Comparison of ENCODE assay signal across 8 mouse cellular contexts in genomic region chr5:53123525-53124286, GRCm38 (mm10).
DNase-seq lines count a peak whose midpoint lies in the region; ATAC-seq and TF ChIP-seq lines count a peak whose summit lies in the region.
"Had no signal": no experiment of that assay in that cellular context is flagged by ENCODE, and none has a peak within 500 bp of the region (broad histone marks: within the 10 kb centered on the region; RNA-seq: fewer than 3 reads in every experiment).

No protein-coding gene starts in this region.

- 38% methylated on average over 10 of the region's 10 CpGs for WGBS in liver, embryonic 12.5 days (ENCODE audit: insufficient replicate concordance)
- WGBS in intestine, embryonic 16.5 days, result 46% methylated on average over 10 of the region's 10 CpGs

- peak; percentile 18 for DNase-seq in liver
- DNase-seq in adrenal gland, postnatal 36 days, result peak; percentile 24 to 37
- DNase-seq in lung, postnatal 36 days, result peak; percentile 66
- DNase-seq in yolk sac, embryonic 10.5 days (ENCODE audit: low spot score), result peak; percentile 19

- no peak overlapping the region for H3K27ac ChIP-seq in liver, embryonic 12.5 days
- no peak overlapping the region for H3K27ac ChIP-seq in embryonic fibroblast, embryonic 13.5 days (ENCODE audit: insufficient read depth, low read length)
- H3K27ac ChIP-seq in intestine, embryonic 16.5 days (ENCODE audit: low read length), result no peak overlapping the region
- H3K27ac ChIP-seq: embryonic facial prominence, embryonic 12.5 days had no signal

- H3K4me1 ChIP-seq in liver, embryonic 12.5 days, result no peaks in the 10 kb centered on the region
- H3K4me1 ChIP-seq in embryonic fibroblast, embryonic 13.5 days (ENCODE audit: control insufficient read depth, insufficient read depth, low read length), result no peaks in the 10 kb centered on the region
- no peaks in the 10 kb centered on the region for H3K4me1 ChIP-seq in intestine, embryonic 16.5 days (ENCODE audit: control insufficient read depth, insufficient read depth, low read length)
- H3K4me1 ChIP-seq: embryonic facial prominence, embryonic 12.5 days had no signal

- no peaks in the 10 kb centered on the region for H3K27me3 ChIP-seq in liver, embryonic 12.5 days (replicated peaks)
- no peaks in the 10 kb centered on the region for H3K27me3 ChIP-seq in intestine, embryonic 16.5 days (replicated peaks; ENCODE audit: control insufficient read depth, insufficient read depth, low read length)
- H3K27me3 ChIP-seq: embryonic facial prominence, embryonic 12.5 days had no signal

- H3K4me3 ChIP-seq in liver, embryonic 12.5 days, result no peak overlapping the region
- no peak overlapping the region for H3K4me3 ChIP-seq in embryonic fibroblast, embryonic 13.5 days (ENCODE audit: insufficient read depth, low read length)
- no peak overlapping the region for H3K4me3 ChIP-seq in intestine, embryonic 16.5 days (ENCODE audit: low read length)
- H3K4me3 ChIP-seq: embryonic facial prominence, embryonic 12.5 days had no signal

- H3K36me3 ChIP-seq in liver, embryonic 12.5 days, result no peaks in the 10 kb centered on the region
- H3K36me3 ChIP-seq in intestine, embryonic 16.5 days (ENCODE audit: control insufficient read depth, insufficient read depth, low read length), result 0 out of 2 replicates have a peak, but pooled peaks cover 3% of the 10 kb centered on the region
- H3K36me3 ChIP-seq: embryonic facial prominence, embryonic 12.5 days had no signal

- no peaks in the 10 kb centered on the region for H3K9me3 ChIP-seq in liver, embryonic 12.5 days (replicated peaks)
- H3K9me3 ChIP-seq in intestine, embryonic 16.5 days (ENCODE audit: control insufficient read depth, low read length), result no peaks in the 10 kb centered on the region
- H3K9me3 ChIP-seq: embryonic facial prominence, embryonic 12.5 days had no signal

- TF ChIP-seq CTCF in embryonic fibroblast, embryonic 13.5 days (IDR thresholded peaks at IDR 0.05; ENCODE audit: borderline replicate concordance, insufficient read depth, low read length), result peak; percentile 48; the same call in 1 of the 2 replicates

- no peak overlapping the region for H3K9ac ChIP-seq in liver, embryonic 12.5 days
- no peak overlapping the region for H3K9ac ChIP-seq in intestine, embryonic 16.5 days (ENCODE audit: low read depth, low read length)
- H3K9ac ChIP-seq: embryonic facial prominence, embryonic 12.5 days had no signal

- no peak for ATAC-seq in liver, embryonic 12.5 days
- peak; percentile 80 for ATAC-seq in intestine, embryonic 16.5 days

- no peak for TF ChIP-seq POLR2A in embryonic fibroblast, embryonic 13.5 days (IDR thresholded peaks at IDR 0.05; ENCODE audit: low read depth, low read length)

- H3K4me2 ChIP-seq in liver, embryonic 12.5 days, result no peak overlapping the region
- no peak overlapping the region for H3K4me2 ChIP-seq in intestine, embryonic 16.5 days (ENCODE audit: low read depth, low read length)
- H3K4me2 ChIP-seq: embryonic facial prominence, embryonic 12.5 days had no signal
